Mouse (Mus musculus) limb, embryonic 10.5 days (tissue): ENCODE results near the gene Oas3. TPM values are rescaled to one million over a fixed set of nuclear protein-coding genes. Genes with fewer than 3 reads are reported as not detected.

Experiments
- DNase-seq: peaks from one replicate; pipeline ENCODE4 v3.0.0-alpha.2; 2017; ENCODE audit warnings: low spot score
- H3K27ac ChIP-seq: fragments of 300-500 bp; sonication (generic); 2 replicates; pipeline ENCODE4 v1.5.1; 2016; ENCODE audit warnings: mild to moderate bottlenecking
- H3K27me3 ChIP-seq: fragments of 300-500 bp; sonication (generic); 2 replicates; pipeline ENCODE4 v1.6.1; 2016; ENCODE audit warnings: low read depth, mild to moderate bottlenecking; ENCODE audit not compliant: poor library complexity, severe bottlenecking
- H3K36me3 ChIP-seq: fragments of 300-500 bp; sonication (generic); 2 replicates; pipeline ENCODE4 v1.6.1; 2016; ENCODE audit warnings: mild to moderate bottlenecking, moderate library complexity
- H3K4me1 ChIP-seq: fragments of 300-500 bp; sonication (generic); 2 replicates; pipeline ENCODE4 v1.6.1; 2016
- H3K4me3 ChIP-seq: fragments of 300-500 bp; sonication (generic); 2 replicates; pipeline ENCODE4 v1.5.1; 2016; ENCODE audit warnings: mild to moderate bottlenecking, moderate library complexity
- H3K9me3 ChIP-seq: fragments of 300-500 bp; sonication (generic); replicated peaks from 2 replicates; pipeline ENCODE4 v1.6.1; 2016; ENCODE audit warnings: mild to moderate bottlenecking
- WGBS: fragments of 180-500 bp; shearing (Covaris S2); methylation state at CpG from one replicate; pipeline ENCODE4 v1.1.7; 2016; 5-methylcytosine and 5-hydroxymethylcytosine counted together
- polyA plus RNA-seq: library from polyadenylated mRNA; unstranded; fragments of >200 nt; fragmentation: Nextera tagmentation; extraction: Ambion mirVana; gene quantifications from 2 replicates; pipeline ENCODE4 v1.2.1, GENCODE M21; 2016

Gene Oas3
- polyA plus RNA-seq, 1 experiment from 2014 or later = 0.14 TPM

DNA sequence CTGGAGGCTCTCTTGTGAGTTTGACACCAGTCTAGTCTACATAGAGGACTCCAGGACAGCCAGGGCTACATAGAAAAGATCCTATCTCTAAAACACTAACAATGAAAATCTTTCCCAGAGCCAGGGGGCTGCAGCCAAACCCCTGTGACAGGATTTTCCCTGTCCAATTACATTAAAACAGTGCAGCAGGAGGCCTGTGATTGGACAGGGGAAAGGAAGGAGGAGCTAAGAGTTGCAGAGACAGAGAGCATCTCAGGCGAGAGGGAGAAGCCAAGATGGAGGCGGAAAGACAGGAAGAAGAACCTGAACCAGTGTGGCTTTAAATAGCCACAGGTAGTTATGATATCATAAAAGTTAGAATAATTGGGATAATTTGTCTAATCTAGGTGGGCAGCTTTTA is 5.0 kb upstream of the Oas3 start:
- 81% methylated on average over 2 of the region's 2 CpGs for WGBS
- DNase-seq = no peak
- Histone ChIP-seq H3K27me3 (no peaks in the 10 kb centered on the region), H3K9me3 (no peaks in the 10 kb centered on the region), H3K36me3 (no peaks in the 10 kb centered on the region), H3K27ac (no peak overlapping the region), H3K4me1 (no peaks in the 10 kb centered on the region), H3K4me3 (no peak overlapping the region)

- 91% methylated on average over 1 of the region's 1 CpGs for WGBS
- no peaks in the 10 kb centered on the region for H3K36me3 ChIP-seq
Measured at GRCm38 (mm10) chr5:120781646-120782045, 4.2 kb upstream of the Oas3 start.

GRCm38 (mm10) chr5:120779922-120780321 is 2.5 kb upstream of the Oas3 start:
- DNase-seq = no peak
- H3K4me1 ChIP-seq = peaks cover 16% of the 10 kb centered on the region; the same call in 1 of the 2 replicates
- 59% methylated on average over 3 of the region's 3 CpGs for WGBS
- no peak overlapping the region for H3K27ac ChIP-seq
- no peaks in the 10 kb centered on the region for H3K36me3 ChIP-seq
- no peaks in the 10 kb centered on the region for H3K27me3 ChIP-seq
- H3K4me3 ChIP-seq = no peak overlapping the region
- no peaks in the 10 kb centered on the region for H3K9me3 ChIP-seq

More at GRCm38 (mm10) chr5:120781646-120782045, 4.2 kb upstream of the Oas3 start:
- no peak for DNase-seq
- H3K9me3 ChIP-seq = no peaks in the 10 kb centered on the region
- H3K4me3 ChIP-seq = no peak overlapping the region
- H3K4me1 ChIP-seq = peaks cover 3% of the 10 kb centered on the region; the same call in 1 of the 2 replicates
- no peak overlapping the region for H3K27ac ChIP-seq
- no peaks in the 10 kb centered on the region for H3K27me3 ChIP-seq

DNA sequence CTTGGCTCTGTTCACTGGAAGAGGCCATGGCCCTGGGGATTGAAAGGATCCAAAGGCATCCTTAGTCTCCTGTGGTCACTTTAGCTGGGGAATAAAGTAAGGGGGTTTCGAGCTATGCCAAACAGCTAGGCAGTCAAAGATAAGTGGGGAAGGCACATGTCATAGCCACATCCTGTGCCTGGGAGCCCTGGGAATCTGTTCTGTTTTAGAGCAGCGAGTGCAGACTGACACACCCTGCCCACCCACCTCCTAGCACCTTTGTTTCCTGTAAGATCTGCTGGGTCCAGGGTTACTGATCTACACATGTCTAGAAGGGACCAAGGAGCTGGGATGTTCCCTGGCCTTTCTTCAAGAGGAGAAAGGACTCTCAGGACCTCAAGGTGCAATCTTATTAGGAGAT is 1.5 kb upstream of the Oas3 start:
- H3K4me3 ChIP-seq = no peak overlapping the region
- no peak for DNase-seq
- no peak overlapping the region for H3K27ac ChIP-seq
- no peaks in the 10 kb centered on the region for H3K36me3 ChIP-seq
- H3K27me3 ChIP-seq = no peaks in the 10 kb centered on the region
- peaks cover 16% of the 10 kb centered on the region; the same call in 1 of the 2 replicates for H3K4me1 ChIP-seq
- H3K9me3 ChIP-seq = no peaks in the 10 kb centered on the region
- 73% methylated on average over 2 of the region's 2 CpGs for WGBS

DNA sequence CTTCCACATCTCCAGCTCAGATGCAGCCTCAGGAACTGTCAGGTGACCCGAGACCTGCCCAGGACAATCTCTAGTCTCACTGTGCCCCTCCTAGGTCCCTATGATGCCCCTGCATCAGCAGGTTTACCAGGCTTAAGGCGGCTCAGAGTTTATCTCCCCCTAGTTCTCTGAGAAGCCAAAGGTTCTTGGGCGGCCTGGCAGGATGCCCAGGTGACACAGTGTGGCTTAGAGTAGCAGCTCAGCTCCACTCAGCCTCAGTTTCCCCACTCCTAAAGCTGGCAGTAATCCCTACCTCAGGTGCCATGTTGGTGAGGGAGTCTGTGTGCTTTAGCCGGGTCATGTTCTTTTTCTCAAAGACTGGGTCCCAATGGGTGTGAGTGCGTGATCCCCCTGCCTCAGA is 660 bp downstream of the Oas3 start:
- no peak overlapping the region for H3K4me3 ChIP-seq
- 82% methylated on average over 5 of the region's 5 CpGs for WGBS
- peaks cover 16% of the 10 kb centered on the region; the same call in 1 of the 2 replicates for H3K4me1 ChIP-seq
- H3K27ac ChIP-seq = no peak overlapping the region
- H3K27me3 ChIP-seq = no peaks in the 10 kb centered on the region
- DNase-seq = no peak
- H3K9me3 ChIP-seq = no peaks in the 10 kb centered on the region
- no peaks in the 10 kb centered on the region for H3K36me3 ChIP-seq

DNA sequence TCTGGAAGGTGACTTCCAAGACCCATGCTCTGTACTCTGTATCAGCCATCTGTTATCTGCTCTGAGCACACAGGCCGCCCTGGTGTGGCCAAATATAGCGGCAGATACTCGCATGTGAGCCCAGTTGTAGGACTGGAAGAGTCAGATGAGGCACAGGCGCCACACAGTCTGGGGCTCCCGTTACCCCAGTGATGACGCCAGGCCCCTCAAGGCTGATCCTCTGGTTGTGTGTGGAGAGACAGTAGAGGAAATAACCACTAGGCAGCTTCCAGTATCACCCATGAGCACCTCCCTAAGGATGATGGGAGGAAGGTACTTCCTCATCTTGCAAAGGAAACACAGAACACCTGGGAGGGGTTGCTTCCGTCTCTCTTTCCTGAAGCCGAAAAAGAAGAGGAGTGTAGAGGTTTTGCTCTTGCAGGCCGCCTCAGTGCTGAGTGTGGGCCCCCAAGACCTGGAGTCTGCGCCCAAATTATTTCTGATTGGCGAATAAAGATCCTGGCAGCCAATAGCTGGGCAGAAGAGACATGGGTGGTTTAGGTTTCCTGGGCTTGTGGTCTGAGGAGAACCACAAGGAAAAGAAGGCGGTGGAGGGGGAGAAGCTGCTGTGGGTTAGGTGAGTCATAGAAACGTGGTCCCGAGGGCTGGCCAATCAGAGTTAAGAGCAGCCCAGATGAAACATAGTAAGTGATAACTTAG is 2.0 kb downstream of the Oas3 start:
- WGBS = 84% methylated on average over 14 of the region's 14 CpGs
- Histone ChIP-seq H3K4me3 (no peak overlapping the region), H3K36me3 (no peaks in the 10 kb centered on the region), H3K4me1 (peaks cover 16% of the 10 kb centered on the region; the same call in 1 of the 2 replicates), H3K27ac (no peak overlapping the region), H3K9me3 (no peaks in the 10 kb centered on the region), H3K27me3 (no peaks in the 10 kb centered on the region)
- no peak for DNase-seq

DNA sequence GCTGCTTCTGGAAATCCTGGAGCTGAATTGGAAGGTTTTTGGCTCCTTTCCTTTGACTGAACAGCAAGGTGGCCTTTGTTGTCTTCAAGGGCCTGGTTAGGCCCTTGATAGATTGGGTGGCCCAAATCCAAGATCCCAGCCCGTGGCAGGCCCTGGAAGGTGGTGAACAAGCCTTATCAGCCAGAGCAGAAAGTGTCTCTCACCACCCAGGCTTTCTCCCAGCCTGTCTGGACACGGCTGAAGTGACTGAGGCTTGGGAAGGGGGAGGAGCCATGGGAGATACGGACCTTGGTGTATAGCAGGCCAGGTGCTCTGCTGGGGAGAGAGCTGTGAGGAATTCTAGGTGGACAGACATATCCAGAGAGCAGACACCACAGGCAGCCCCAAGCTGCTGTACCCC is 8.1 kb downstream of the Oas3 start:
- Histone ChIP-seq H3K4me1 (no peaks in the 10 kb centered on the region), H3K27ac (no peak overlapping the region), H3K27me3 (no peaks in the 10 kb centered on the region), H3K9me3 (no peaks in the 10 kb centered on the region), H3K4me3 (no peak overlapping the region), H3K36me3 (no peaks in the 10 kb centered on the region)
- no peak for DNase-seq
- 82% methylated on average over 3 of the region's 3 CpGs for WGBS

GRCm38 (mm10) chr5:120765010-120765409 is 12.5 kb downstream of the Oas3 start:
- Histone ChIP-seq H3K36me3 (no peaks in the 10 kb centered on the region), H3K4me3 (no peak overlapping the region), H3K4me1 (peaks cover 9% of the 10 kb centered on the region), H3K27me3 (peaks cover 10% of the 10 kb centered on the region; the same call in 1 of the 2 replicates), H3K27ac (no peak overlapping the region), H3K9me3 (no peaks in the 10 kb centered on the region)
- 75% methylated on average over 8 of the region's 8 CpGs for WGBS
- no peak for DNase-seq

GRCm38 (mm10) chr5:120761901-120762300 is 15.6 kb downstream of the Oas3 start:
- Histone ChIP-seq H3K4me1 (peaks cover 9% of the 10 kb centered on the region), H3K4me3 (0 out of 2 replicates have a peak overlapping the region, but pooled peaks have one; percentile 7), H3K27ac (no peak overlapping the region), H3K27me3 (peaks cover 15% of the 10 kb centered on the region; the same call in 1 of the 2 replicates), H3K9me3 (no peaks in the 10 kb centered on the region), H3K36me3 (no peaks in the 10 kb centered on the region)
- DNase-seq = peak; percentile 37
- WGBS = 25% methylated on average over 6 of the region's 6 CpGs

- no peaks in the 10 kb centered on the region for H3K27me3 ChIP-seq
- no peaks in the 10 kb centered on the region for H3K9me3 ChIP-seq
- no peaks in the 10 kb centered on the region for H3K4me1 ChIP-seq
- H3K27ac ChIP-seq = no peak overlapping the region
- no peak overlapping the region for H3K4me3 ChIP-seq
- no peak for DNase-seq
- WGBS = 87% methylated on average over 4 of the region's 4 CpGs
- H3K36me3 ChIP-seq = no peaks in the 10 kb centered on the region
Measured at GRCm38 (mm10) chr5:120754215-120754614, 23.2 kb downstream of the Oas3 start.

DNA sequence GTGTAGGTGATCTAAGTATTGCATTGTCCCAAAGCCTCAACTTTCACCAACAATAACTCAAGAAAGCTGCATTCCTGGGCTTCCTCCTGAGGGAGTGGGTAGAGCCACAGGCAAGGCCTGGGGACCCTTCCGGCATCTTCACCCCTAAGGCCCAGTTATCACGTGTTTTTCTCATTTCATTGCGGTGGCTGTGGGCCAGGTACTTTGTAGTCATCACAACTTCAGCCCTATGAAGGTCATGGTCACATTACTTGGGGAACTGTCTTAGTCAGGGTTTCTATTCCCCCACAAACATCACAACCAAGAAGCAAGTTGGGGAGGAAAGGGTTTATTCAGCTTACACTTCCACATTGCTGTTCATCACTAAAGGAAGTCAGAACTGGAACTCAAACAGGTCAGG is 24.7 kb downstream of the Oas3 start:
- no peak overlapping the region for H3K27ac ChIP-seq
- WGBS = 85% methylated on average over 3 of the region's 3 CpGs
- no peaks in the 10 kb centered on the region for H3K36me3 ChIP-seq
- no peak overlapping the region for H3K4me3 ChIP-seq
- H3K9me3 ChIP-seq = no peaks in the 10 kb centered on the region
- no peaks in the 10 kb centered on the region for H3K4me1 ChIP-seq
- H3K27me3 ChIP-seq = no peaks in the 10 kb centered on the region
- DNase-seq = no peak

DNA sequence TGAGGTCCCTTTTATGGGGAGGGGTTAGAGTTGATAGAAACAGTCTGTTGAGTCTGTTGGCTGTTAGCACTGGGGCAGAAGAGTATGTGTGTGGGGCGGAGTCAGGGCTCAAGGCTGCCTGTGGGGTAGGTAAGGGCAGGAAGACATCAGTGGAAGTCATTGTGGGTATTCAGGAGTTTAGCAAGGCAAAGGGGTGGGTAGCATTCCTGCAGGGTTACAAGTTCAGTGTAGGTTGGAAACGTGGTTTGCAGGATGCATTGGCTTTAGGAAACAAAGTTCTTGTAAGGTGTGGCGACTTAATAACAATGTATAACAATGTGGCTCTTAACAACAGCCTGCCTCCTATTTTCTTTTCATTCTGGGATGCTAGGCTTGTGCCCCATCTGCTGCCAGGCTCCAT is 26.3 kb downstream of the Oas3 start:
- 75% methylated on average over 3 of the region's 3 CpGs for WGBS
- H3K27me3 ChIP-seq = no peaks in the 10 kb centered on the region
- no peak overlapping the region for H3K4me3 ChIP-seq
- no peaks in the 10 kb centered on the region for H3K9me3 ChIP-seq
- no peak overlapping the region for H3K27ac ChIP-seq
- no peaks in the 10 kb centered on the region for H3K36me3 ChIP-seq
- no peaks in the 10 kb centered on the region for H3K4me1 ChIP-seq
- DNase-seq = no peak

DNA sequence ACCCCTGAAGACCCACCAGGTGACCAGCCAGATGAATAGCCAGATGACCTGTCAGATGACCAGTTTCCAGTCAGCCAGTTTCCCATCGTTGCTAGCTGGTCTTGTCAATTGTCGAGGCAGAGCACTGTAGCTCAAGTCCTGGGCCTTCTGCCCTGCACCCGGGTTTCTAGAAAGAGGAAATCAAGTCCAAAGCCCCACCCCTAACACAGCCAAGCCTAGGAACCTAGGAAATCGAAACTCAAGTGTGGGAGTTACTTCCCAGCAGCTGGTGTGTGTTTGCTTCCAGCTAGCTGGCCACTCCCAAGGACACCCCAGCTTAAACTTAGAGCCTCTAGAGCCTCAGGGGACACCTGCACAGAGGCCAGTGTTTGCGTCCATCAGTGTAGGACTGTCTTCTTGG is 27.8 kb downstream of the Oas3 start, which contains the start of gene Oas2:
Oas2 (minus strand) TSS at position 166 of the 400 bp plus-strand sequence.
- 68% methylated on average over 5 of the region's 5 CpGs for WGBS
- no peaks in the 10 kb centered on the region for H3K36me3 ChIP-seq
- H3K27ac ChIP-seq = no peak within 1 kb of the TSS
- H3K27me3 ChIP-seq = no peaks in the 10 kb centered on the region
- no peaks in the 10 kb centered on the region for H3K9me3 ChIP-seq
- H3K4me3 ChIP-seq = no peak within 1 kb of the TSS
- DNase-seq = no peak
- no peaks in the 10 kb centered on the region for H3K4me1 ChIP-seq
